Mouse (Mus musculus): ENCODE measurements around the gene Hexa. TPM values are rescaled to one million over a fixed set of nuclear protein-coding genes. Genes with fewer than 3 reads are reported as not detected.

The Hexa gene
- total and polyA plus RNA-seq, 2 experiments from 2014 or later: 43.6 to 49.6 TPM

DNA sequence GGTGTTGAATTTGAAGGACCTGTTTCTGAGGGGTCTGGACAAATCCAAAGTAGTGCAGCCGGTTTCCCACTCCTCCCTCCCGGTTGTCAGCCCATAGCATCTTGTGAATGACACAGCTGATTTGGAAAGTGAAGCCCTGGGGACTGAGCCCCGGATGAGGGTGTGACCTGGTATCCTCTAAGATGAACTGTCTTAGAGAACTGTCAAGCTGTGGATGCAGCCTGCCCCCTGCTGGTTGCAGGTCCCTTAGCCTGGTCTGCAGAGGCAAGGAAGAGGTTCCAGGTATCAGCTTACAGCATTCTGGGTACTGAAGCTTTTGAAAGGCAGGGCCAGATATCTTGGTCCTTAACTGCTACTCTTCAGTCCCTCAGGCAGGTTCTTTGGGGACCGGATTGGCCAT is 26.3 kb downstream of the Hexa start:
- Histone ChIP-seq H3K4me3 (ENCODE audit: low read depth, low read length) (no peak overlapping the region), H3K9ac (replicated peaks; ENCODE audit: low read length, poor library complexity, severe bottlenecking) (no peak overlapping the region), H3K27me3 (ENCODE audit: insufficient read depth, low read length) (no peaks in the 10 kb centered on the region), H3K9me3 (ENCODE audit: low read length) (no peaks in the 10 kb centered on the region), H3K36me3 (ENCODE audit: insufficient read depth, low read length) (peaks cover 34% of the 10 kb centered on the region), H3K27ac (ENCODE audit: low read depth, low read length) (no peak overlapping the region; the same call in 1 of the 2 replicates), H3K4me1 (ENCODE audit: insufficient read depth, low read length) (no peaks in the 10 kb centered on the region), H3K4me2 (ENCODE audit: low read depth, low read length, poor library complexity, severe bottlenecking) (no peak overlapping the region)
- ATAC-seq (ENCODE audit: low FRiP score) (no peak; the same call in 1 of the 2 replicates), DNase-seq (ENCODE audit: low spot score) (peak; percentile 70)
- WGBS: 34% methylated on average over 4 of the region's 4 CpGs
- TF ChIP-seq CTCF (IDR thresholded peaks at IDR 0.05): peak; percentile 85

DNA sequence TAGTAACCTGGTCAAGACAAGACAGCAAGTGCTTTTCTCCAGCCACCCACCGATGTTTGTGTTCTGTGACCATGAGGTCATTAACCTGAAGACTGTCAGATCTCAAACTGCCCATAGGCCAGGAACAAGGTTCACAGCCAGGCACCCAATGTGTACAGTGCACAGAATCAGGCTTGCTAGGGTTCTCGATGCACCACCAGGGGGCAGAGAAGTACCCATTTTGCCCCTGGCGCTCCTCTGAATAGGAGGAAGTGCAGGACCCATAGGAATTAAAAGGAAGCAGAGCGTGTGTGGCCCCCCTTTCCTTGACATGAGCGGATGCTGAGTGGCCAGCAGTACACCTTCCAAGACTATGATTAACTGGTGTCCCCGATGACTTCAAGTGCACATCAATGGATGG is 27.8 kb downstream of the Hexa start:
- Histone ChIP-seq H3K36me3 (ENCODE audit: insufficient read depth, low read length) (peaks cover 26% of the 10 kb centered on the region), H3K9me3 (ENCODE audit: low read length) (no peaks in the 10 kb centered on the region), H3K4me2 (ENCODE audit: low read depth, low read length, poor library complexity, severe bottlenecking) (no peak overlapping the region), H3K4me3 (ENCODE audit: low read depth, low read length) (no peak overlapping the region), H3K27ac (ENCODE audit: low read depth, low read length) (no peak overlapping the region), H3K9ac (replicated peaks; ENCODE audit: low read length, poor library complexity, severe bottlenecking) (no peak overlapping the region), H3K4me1 (ENCODE audit: insufficient read depth, low read length) (no peaks in the 10 kb centered on the region), H3K27me3 (ENCODE audit: insufficient read depth, low read length) (no peaks in the 10 kb centered on the region)
- TF ChIP-seq CTCF (IDR thresholded peaks at IDR 0.05): peak; percentile 88
- 30% methylated on average over 6 of the region's 6 CpGs for WGBS
- DNase-seq (ENCODE audit: low spot score) (peak; percentile 70), ATAC-seq (ENCODE audit: low FRiP score) (0 out of 2 replicates have a peak, but pooled peaks have one; percentile 34)

DNA sequence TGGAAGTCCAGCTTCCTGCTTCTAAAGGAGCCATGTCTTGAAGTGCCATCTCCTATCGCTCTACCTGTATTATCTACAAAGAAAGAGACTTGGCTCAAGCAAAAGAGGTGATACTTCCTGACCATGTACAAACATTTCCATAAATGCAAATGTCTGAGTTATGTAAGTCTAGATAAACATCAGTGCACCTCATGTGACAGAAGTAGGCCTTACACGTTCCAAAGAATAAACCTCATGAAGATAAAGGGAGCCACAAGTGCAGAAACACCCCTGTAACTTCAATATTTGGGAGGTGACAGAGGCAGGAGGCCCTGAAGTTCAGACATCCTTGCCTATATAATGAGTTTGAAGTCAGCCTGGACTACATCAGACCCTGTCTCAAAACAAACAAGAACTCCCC is 32.5 kb downstream of the Hexa start:
- Histone ChIP-seq H3K4me2 (ENCODE audit: low read depth, low read length, poor library complexity, severe bottlenecking) (no peak overlapping the region), H3K27me3 (ENCODE audit: insufficient read depth, low read length) (no peaks in the 10 kb centered on the region; the same call in 1 of the 2 replicates), H3K27ac (ENCODE audit: low read depth, low read length) (no peak overlapping the region), H3K9ac (replicated peaks; ENCODE audit: low read length, poor library complexity, severe bottlenecking) (no peak overlapping the region), H3K4me1 (ENCODE audit: insufficient read depth, low read length) (0 out of 2 replicates have a peak, but pooled peaks cover 3% of the 10 kb centered on the region), H3K36me3 (ENCODE audit: insufficient read depth, low read length) (no peaks in the 10 kb centered on the region), H3K4me3 (ENCODE audit: low read depth, low read length) (no peak overlapping the region), H3K9me3 (ENCODE audit: low read length) (no peaks in the 10 kb centered on the region)
- DNase-seq (ENCODE audit: low spot score): no peak
- 82% methylated on average over 2 of the region's 2 CpGs for WGBS
- TF ChIP-seq CTCF (IDR thresholded peaks at IDR 0.05): no peak
- no peak for ATAC-seq (ENCODE audit: low FRiP score)

DNA sequence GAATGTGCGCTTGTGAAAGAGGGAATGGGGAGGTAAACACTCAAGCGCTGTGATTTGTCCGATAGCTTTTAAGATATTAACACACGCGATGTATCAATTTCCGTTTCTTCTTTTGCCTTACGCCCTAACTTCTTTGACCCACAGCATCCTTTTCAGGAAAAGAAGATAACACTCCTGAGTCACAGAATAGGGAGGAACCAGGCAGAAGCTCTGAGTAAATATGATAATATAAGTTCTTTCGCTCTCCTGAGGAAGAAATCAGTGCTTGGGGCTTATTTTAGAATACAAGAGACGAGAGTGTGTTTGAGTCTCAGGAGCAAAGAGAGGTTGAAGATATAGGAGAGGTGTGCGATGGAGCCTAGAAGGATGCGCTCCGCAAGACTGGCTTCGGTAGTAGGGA is 38.1 kb downstream of the Hexa start:
- ATAC-seq (ENCODE audit: low FRiP score): no peak
- peak overlapping the region; percentile 71 for H3K27ac ChIP-seq (ENCODE audit: low read depth, low read length)
- no peak for TF ChIP-seq CTCF (IDR thresholded peaks at IDR 0.05)
- DNase-seq (ENCODE audit: low spot score): no peak
- H3K36me3 ChIP-seq (ENCODE audit: insufficient read depth, low read length): no peaks in the 10 kb centered on the region
- peak overlapping the region; percentile 68 for H3K4me3 ChIP-seq (ENCODE audit: low read depth, low read length)
- H3K4me1 ChIP-seq (ENCODE audit: insufficient read depth, low read length): 0 out of 2 replicates have a peak, but pooled peaks cover 4% of the 10 kb centered on the region
- no peaks in the 10 kb centered on the region for H3K9me3 ChIP-seq (ENCODE audit: low read length)
- peak overlapping the region; percentile 73 for H3K4me2 ChIP-seq (ENCODE audit: low read depth, low read length, poor library complexity, severe bottlenecking)
- no peaks in the 10 kb centered on the region; the same call in 1 of the 2 replicates for H3K27me3 ChIP-seq (ENCODE audit: insufficient read depth, low read length)
- WGBS: 9% methylated on average over 13 of the region's 13 CpGs
- H3K9ac ChIP-seq (replicated peaks; ENCODE audit: low read length, poor library complexity, severe bottlenecking): 0 out of 2 replicates have a peak overlapping the region, but pooled peaks have one; percentile 84

DNA sequence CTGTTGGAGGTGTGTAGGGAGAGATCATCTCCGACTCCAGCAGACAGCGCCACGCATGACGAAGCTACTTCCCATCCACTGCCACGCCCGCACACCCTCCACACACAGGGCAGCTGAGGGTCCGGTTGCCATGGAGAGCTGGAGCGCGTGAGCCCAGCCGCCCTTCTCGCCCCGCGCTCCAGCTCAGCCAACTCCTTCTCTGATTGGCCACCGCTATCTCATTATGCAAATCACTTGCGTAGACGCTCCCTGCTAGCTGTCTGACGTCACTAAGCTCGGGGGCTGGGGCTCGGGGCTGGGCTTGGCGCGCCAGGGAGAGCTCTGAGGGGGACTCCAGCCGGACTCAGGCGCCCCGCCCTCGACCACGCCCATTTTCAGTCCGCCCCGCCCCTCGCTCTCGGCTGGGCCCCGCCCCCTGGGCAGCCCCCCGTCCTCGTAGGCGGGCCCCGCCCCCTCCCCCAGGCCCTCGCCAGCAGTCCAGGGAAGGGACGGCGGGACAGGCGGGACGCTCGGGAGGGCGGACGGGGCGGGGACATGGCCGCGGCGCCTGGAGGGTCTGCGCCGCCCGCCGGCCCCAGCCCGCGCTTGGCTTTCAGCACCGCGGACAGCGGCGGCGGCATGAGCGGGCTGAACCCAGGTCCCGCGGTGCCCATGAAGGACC is 38.6 kb downstream of the Hexa start, which contains the start of gene Celf6:
Gene Celf6, plus strand, starts transcription at position 74 of the 661 bp plus-strand sequence.
- ATAC-seq (ENCODE audit: low FRiP score) (peak; percentile 92), DNase-seq (ENCODE audit: low spot score) (peak; percentile 97)
- H3K9me3 ChIP-seq (ENCODE audit: low read length): no peaks in the 10 kb centered on the region
- under 1% methylated on average over 47 of the region's 61 CpGs for WGBS
- H3K36me3 ChIP-seq (ENCODE audit: insufficient read depth, low read length): no peaks in the 10 kb centered on the region
- H3K4me1 ChIP-seq (ENCODE audit: insufficient read depth, low read length): 0 out of 2 replicates have a peak, but pooled peaks cover 4% of the 10 kb centered on the region
- peak; percentile 15; the same call in 1 of the 2 replicates for TF ChIP-seq CTCF (IDR thresholded peaks at IDR 0.05)
- no peaks in the 10 kb centered on the region; the same call in 1 of the 2 replicates for H3K27me3 ChIP-seq (ENCODE audit: insufficient read depth, low read length)
- peak within 1 kb of the TSS; percentile 68 for H3K4me3 ChIP-seq (ENCODE audit: low read depth, low read length)
- peak within 1 kb of the TSS; percentile 71 for H3K27ac ChIP-seq (ENCODE audit: low read depth, low read length)
- peak within 1 kb of the TSS; percentile 84 for H3K9ac ChIP-seq (replicated peaks; ENCODE audit: low read length, poor library complexity, severe bottlenecking)
- H3K4me2 ChIP-seq (ENCODE audit: low read depth, low read length, poor library complexity, severe bottlenecking): peak within 1 kb of the TSS; percentile 73

GRCm38 (mm10) chr9:59578505-59578867 is 39.1 kb downstream of the Hexa start:
- H3K27ac ChIP-seq (ENCODE audit: low read depth, low read length): peak overlapping the region; percentile 71
- DNase-seq (ENCODE audit: low spot score) (no peak), ATAC-seq (ENCODE audit: low FRiP score) (no peak)
- TF ChIP-seq CTCF (IDR thresholded peaks at IDR 0.05): no peak
- no peaks in the 10 kb centered on the region for H3K36me3 ChIP-seq (ENCODE audit: insufficient read depth, low read length)
- peak overlapping the region; percentile 73 for H3K4me2 ChIP-seq (ENCODE audit: low read depth, low read length, poor library complexity, severe bottlenecking)
- WGBS: 0% methylated on average over 16 of the region's 20 CpGs
- H3K4me1 ChIP-seq (ENCODE audit: insufficient read depth, low read length): 0 out of 2 replicates have a peak, but pooled peaks cover 4% of the 10 kb centered on the region
- H3K4me3 ChIP-seq (ENCODE audit: low read depth, low read length): peak overlapping the region; percentile 68
- peak overlapping the region; percentile 84 for H3K9ac ChIP-seq (replicated peaks; ENCODE audit: low read length, poor library complexity, severe bottlenecking)
- H3K9me3 ChIP-seq (ENCODE audit: low read length): no peaks in the 10 kb centered on the region
- no peaks in the 10 kb centered on the region; the same call in 1 of the 2 replicates for H3K27me3 ChIP-seq (ENCODE audit: insufficient read depth, low read length)
